Mouse (Mus musculus) spleen, postnatal 4 days (tissue): ENCODE measurements at regions not wholly inside any gene's neighbourhood (a gene's known extent, or its start where the extent isn't known, plus 50 kb on each side); places are given as distances from the start of the nearest gene placed in this dataset.

ENCODE experiments used
- DNase-seq, 2 experiments: peaks; one replicate each; pipeline ENCODE4 v3.0.0; 2022; ENCODE audit warnings: low spot score in 2 of 2

DNA sequence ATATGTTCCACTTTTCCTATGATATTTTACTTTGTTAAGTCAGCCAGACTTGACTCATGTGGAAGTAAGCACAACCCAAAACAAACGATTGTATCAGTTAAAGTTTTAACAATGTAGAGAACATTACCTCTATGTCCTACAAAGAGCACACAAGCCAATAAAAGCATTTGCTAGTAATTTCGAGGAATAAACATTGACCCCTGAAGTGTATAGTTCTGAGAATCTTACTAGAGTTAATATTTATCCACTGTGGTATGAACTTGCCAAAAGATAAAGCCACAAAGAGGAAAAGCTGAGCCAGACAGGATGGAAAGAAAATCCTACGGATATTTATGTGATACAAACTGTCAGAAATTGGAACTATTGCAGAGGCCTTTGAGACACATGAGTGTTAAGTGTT lies 161.5 kb upstream of the Mbnl1 start:
- no peak for DNase-seq

DNA sequence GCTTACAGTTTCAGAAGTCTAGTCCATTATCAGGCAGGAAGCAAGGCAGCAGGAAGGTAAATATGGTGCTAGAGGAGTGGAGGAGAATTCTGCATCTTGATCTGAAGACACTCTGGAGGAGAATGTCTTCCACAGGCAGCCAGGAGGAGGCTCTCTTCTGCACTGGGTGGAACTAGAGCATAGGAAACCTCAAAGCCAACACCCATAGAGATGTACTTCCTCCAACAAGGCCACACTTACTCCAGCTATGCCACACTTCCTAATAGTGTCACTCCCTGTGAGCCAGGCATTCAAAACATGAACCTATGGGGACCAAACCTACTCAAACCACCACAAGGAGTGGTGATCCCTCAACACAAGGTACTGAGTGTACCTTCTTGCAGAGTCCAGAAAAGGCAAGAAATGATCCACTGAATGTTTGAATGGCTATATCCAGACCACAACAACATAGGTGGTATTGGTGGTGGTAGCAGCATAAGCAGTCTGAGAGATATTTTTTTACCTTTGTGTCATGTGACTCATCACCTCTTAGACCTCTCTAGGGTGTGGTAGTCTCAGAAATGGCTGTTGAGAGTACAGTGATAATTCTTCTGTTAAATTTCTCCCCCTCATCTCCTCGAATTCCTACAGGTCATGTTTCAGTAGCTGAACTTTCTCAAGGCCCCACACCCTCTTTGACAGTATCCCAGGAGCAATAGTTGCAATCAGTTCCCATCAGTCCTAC lies 152.3 kb upstream of the Mbnl1 start:
- peak; percentile 30 to 63 for DNase-seq

DNA sequence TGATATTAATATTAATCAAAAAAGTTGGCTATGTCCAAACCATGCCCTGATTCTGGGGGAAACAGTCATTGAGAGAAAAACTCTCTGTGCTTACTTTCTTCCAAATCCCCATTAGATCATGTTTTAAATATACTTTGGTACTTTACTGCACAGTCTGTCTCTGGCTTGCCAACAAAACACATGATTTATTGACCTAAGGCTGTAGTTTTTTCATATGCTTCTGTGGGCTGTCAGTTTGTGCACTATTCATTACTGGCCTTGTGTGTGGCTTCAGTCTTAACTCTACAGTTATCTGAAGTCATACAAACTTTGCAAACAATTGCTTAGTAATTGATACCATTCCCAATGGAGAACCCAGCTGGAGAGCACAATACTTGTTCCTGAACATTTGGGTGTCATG lies 149.1 kb upstream of the Mbnl1 start:
- no peak for DNase-seq

DNA sequence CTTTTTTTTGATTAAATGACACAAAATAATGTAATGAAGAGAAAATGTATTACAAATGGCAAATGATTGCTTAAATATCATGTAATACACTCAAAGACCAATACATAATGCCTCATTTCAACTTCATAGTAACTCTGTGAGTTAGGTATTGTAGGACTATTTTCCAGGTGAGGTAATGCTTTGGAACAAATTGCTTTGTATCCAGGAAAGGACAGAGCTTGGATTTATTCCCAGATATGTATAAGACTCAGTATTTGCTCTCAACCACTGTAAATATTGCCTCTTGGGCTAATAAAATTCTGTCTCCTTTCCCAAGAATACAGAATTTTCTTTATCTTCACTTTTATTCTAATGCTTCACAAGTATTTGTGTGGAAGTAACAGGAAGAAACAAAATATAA lies 148.2 kb upstream of the Mbnl1 start:
- no peak for DNase-seq

DNA sequence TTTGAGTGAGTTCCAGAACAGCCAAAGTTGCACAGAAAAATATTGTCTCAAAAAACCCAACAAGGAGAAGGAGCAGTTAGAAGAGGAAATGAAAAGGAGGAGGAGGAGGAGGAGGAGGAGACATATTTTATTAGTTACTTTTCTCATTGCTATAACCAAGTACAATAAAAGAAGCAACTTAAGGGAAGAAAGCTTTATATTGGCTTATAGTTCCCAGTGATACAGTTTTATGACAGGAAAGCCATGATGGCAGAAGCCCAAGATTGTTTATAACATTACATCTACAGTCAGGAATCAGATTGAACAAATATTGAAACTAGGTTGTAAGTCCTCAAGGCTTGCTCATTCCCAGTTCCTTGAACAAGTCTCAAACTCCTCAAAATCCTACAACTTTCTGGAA lies 147.7 kb upstream of the Mbnl1 start:
- no peak for DNase-seq

DNA sequence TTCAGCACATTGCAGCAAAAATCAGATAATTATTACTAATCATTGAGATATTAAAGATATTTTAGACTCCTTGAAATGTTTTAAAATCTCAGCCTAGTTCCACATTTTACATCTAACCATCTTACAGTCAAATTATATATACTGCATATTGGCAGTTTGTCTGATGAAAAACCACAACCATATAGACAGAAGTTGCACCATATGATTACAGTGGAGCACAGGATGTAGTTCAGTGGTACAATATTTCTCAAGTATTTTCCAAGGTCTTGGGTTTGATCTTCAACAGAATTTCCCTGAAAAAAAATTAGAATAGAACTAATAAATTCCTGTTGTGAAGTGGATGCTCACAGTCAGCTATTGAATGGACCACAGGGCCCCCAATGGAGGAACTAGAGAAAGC lies 140.2 kb upstream of the Mbnl1 start:
- no peak for DNase-seq

DNA sequence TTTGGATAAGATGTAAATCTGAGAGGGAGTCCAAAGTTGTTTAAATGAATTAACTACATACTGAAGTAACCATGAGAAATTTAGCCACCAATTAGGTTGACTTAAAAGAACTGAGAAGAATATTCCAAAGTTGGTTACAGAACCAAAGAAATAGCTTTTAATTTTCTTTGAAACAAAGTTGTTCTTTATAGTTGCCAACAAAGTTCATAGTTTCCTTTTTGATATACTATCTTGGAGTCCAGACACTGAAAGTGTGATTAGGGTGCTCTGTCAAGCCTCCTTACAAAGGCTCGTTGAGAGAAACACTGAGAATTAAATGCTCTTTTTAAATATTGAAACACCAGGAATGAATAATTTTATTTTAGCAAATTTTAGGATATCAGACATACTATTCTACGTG lies 139.0 kb upstream of the Mbnl1 start:
- DNase-seq = no peak

DNA sequence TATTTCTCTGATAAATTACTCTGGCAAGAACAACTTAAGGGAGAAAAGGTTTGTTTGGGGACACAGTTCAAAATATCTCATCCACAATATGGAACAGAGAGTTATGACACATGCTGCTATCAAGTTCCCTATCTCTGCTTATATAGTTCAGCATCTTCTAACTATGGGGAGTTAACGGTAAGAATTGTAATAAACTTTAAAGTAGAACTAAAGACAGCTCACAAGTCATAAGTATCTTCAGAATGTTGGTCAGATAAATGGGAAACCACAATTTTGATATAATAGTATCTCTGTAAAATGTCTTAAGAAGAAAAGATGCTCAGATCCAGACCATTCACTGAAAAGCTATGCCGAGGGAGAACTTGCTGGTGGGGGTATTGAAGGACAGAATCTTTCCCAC lies 138.5 kb upstream of the Mbnl1 start:
- no peak for DNase-seq

DNA sequence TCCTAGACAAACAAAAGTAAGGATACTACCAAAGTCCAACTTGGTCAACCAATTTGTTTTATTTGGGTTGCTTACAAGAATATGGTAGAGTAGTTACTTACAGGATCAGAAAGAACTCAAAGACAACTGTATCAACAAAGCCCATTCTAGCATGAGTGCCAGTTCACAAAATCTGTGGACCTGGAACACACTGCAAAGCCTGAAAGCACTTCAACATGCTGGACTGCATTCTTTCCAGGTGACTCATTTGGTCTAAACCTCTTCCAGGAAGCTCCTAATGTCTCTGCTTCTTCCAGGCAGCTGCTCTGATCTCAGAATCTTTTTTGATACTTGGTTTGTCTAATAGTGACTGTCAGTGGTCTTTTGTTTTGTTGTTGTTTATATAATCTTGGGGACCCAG lies 126.2 kb upstream of the Mbnl1 start:
- no peak for DNase-seq

DNA sequence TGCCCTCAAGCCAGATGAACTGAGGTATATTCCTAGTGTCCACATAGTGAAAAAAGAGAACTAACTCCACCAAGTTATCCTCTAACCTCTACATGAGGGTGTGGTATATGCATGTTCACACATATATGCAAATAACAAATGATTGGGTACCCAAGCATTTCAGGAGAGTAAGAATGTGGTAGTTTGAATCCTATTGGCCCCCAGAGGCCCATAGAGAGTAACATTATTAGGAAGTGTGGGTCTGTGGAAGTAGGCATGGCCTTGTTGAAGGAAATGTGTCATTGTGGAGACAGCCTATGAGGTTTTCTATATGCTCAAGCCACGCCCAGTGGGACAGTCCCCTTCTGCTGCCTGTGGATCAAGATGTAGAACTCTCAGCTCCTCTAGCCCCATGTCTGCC lies 125.6 kb upstream of the Mbnl1 start:
- DNase-seq = no peak

DNA sequence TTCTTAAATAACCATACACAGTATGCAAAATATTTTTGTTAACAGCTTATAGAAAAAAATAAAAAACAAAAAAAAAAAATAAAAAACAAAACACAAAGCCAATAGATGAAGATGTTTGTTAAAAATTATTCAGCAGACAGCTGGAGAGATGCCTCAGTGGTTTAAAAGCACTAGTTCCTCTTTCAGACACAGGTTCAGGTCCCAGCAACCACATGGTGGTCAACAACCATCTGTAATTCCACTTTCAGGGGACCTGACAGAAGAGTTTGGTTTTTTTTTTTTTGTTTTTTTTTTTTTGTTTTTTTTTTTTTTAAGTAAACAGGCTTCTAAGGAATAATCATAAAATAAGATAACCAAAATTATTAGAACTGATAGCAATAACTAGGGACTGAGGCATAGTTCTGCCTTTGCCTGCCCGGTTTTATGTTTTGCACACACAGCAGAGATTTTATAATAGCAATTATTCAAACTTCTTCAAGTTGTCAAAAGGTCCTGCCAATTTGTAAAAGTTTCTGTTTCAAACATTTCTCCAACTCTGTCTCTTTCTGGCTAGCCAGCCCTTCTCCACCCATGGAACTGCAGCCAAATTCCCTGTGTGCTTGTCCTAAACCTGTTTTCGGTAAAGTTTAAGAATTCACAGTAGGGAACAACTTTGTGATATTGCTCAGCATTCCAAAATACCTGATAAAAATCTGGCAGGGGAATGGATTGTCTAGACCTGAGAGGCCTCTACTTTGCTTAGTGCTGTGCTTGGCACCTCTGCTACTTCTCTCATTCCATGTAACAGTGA lies 101.3 kb upstream of the Mbnl1 start:
- no peak for DNase-seq

DNA sequence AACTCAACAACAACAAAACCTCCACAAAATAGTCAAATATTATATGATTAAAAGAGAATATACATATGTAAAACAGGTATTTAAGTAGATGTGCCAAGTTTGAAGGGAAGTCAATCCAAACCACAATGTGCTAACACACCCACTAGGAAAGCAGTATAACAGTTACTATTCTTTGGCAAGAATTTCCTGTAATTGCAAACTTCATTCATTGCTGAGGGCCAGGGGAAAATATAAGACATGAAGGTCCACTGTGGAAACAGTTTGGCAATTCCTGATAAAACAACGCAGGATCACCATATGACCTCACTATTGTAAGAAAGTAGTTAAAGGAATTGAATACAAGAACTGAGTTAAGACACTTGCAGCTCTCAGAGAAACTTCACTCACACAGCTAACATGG lies 99.0 kb upstream of the Mbnl1 start:
- no peak for DNase-seq

DNA sequence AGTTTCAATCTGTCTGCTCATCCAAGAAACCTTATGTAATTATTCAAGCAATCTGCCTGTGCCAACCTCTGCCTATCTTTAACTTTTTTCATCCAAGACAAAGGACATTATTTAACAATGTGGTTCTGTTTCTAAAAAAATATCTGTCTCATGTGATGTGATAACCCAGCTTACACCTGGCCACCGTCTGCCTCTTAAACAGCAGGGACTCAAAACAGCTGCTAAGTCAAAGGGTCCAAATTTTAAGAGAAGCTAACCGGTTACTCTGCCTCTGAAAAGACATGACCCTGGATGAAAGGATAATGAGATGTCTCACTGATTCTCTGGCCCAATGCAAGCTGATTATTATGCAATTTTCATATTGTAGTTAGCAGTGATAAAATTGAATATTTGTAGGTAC lies 84.0 kb upstream of the Mbnl1 start:
- no peak for DNase-seq

DNA sequence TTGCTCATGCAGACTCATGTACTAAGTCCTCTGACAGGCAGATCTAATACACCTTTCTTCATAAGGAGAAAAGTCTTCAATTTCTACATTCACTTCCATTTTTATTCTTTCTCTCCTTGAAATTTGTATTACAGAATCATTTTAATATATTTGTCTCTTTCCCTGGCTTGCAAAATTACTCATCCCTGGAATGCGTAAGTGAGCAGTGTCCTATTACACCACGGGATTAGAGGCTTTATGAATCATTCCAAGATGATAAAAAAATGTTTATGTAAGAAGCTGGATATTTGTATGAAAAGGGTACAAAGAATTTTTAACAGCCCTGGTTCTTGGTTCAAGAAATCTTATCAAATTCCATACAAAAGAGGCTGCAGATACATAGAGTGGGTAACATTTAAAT lies 83.6 kb upstream of the Mbnl1 start:
- DNase-seq = no peak

DNA sequence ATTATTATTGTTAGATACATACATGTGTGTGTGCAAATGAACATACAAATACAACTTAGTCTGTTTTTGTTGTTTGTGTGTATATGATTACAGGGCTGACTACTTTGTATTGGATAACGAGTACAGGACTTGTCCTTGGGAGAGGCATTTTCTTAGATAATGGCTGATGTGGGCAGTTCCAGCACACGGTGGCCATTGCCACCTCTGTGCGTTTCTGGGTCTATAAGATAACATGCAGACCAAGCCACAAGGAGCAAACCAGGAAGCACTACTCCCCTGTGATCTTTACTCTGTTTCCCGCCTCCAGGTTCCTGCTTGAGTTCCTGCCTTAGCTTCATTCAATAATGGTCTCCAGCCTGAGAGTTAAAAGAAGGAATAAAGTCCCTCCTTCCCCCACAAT lies 77.3 kb upstream of the Mbnl1 start:
- no peak for DNase-seq

DNA sequence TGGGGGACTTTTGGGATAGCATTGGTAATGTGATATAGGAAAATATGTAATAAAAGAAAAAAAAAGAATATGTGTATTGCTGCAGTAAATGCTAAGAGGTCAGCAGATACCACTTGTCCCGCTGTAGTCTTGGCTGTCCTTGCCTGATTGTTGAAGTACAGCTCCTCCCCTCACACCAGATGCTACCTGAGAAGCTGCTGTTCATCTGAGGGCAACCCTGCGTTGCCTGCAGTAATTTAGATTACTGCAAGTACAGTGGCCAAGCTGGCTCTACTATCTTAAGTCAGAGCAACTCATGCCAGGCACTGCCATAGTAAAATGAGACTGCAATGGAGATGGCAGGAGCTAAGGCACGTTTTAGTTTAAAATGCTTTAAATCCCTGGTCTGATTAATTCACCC lies 75.7 kb upstream of the Mbnl1 start:
- no peak for DNase-seq

DNA sequence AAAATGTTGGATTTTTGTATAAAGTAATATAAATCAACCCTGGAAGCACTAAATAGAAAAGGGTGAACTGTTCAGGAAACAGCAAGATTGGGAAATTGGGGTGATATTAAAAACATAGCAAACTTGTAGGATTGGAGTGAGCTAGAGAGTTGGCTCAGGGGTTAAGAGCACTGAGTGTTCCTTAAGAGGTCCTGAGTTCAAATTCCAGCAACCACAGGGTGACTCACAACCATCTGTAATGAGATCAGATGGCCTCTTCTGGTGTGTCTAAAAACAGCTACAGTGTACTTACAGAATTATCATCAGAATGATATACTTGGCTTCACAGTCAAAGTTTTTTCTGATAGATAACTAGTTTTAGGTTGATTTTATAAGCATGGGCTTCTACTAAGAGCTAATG lies 73.8 kb upstream of the Mbnl1 start:
- no peak for DNase-seq

DNA sequence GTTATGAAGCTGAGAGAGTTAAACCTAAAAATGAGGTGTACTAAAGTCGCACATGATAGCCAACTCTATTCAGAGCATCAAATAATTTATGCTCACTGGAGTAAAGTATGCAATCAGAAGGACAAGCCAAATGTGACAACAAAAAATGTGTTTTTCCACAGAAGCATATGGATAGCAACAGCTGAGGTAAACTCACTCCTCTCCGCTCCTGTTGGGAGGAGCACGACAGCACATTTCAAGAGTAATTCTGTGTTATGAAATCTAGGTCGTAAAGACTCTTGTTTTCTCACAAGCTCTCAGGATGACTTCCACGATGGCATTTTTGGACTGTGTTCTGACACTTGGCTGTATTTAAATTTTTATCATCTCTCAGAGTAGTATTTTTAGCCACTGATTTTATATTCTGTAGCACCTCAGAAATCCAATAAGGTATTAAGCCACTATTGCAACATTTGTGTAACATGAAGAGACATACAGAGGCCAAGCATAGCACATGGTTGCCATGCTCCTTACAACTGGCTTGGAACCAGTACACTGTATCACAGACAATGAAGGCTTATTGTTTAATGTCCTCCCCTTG lies 70.3 kb upstream of the Mbnl1 start:
- no peak for DNase-seq

DNA sequence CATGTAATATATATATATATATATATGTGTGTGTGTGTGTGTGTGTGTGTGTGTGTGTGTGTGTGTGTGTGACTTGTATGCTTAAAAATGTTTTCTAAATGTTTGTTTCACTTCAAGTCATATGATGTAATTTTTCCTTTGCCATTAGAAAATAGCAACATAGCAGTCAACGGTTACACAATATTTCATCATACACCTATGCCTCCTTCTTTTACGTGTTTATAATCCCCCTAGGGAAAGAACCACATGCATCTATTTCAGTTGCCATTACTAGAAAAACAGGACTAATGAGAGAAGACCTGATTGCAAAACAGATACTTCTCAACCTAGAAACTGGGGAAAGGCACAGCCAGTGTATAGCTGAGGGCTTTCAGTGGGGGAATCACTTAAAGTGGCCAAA lies 65.2 kb upstream of the Mbnl1 start:
- no peak for DNase-seq

DNA sequence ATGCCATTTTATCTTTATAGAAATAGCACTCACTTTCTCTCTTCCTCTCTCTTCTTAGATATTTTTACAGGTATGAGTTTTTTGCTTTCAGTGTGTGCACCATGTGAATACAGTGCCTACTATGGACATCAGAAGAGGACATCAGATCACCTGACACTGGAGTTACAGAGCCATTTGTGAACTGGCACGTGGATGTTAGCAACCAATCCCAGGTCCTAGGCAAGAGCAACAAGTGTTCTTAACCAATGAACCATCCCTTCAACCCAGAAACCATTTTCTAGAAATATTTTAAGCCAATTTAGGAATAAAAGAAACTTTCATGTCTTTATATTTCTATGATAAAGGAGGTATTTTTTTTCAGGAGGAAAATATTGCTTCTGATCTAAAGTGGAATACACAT lies 64.7 kb upstream of the Mbnl1 start:
- no peak for DNase-seq

DNA sequence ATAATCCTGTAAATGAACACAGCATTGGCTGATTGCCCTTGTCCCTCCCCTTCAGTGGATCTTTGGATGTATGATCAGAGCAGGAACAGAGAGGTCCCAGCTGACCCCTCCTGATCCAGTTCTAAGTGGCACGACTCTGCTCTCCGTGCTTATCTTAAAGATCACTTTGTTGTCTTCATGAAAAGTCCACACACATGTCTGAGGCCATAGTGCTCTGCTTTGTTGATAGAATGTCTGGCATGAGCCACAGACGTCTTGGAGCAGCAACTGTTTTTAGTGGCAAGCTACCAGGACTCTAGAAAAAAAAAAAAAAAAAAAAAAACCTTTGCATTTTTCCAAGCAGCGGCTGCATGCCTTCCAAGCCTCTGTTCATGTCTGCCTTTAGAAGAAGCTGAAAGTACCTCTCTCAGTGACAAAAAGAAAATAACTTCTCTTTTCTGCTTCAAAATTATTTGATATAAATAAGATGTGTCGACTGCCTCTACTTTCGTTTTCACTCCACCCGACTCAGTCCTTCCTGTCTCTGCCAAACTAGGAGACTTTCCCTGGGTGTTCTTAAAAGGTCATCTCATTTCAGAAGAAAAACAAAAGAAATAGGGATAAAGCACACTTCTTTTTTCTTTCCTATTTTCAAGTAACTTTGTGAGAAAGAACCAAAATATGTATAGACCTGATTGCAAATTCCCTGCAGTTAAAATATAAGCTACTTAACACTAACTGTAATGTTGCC lies 63.9 kb upstream of the Mbnl1 start:
- peak; percentile 19 to 69 for DNase-seq

DNA sequence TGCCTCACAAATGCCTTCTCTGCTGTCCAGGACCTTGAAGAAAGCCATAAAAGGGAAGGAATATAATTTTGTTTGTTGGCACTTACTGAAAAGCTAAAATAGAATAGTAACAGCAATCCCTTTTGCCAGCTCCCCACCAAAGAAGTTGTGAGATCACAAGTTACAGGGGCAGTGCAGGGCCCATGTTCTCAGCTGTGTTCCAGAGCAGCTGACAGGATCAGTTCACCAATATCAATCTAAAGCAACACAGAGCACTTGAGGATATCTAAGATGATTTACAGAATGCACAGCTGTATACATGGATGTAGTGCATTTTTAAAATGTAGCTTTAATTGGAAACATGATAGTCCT lies 63.4 kb upstream of the Mbnl1 start:
- DNase-seq = no peak

DNA sequence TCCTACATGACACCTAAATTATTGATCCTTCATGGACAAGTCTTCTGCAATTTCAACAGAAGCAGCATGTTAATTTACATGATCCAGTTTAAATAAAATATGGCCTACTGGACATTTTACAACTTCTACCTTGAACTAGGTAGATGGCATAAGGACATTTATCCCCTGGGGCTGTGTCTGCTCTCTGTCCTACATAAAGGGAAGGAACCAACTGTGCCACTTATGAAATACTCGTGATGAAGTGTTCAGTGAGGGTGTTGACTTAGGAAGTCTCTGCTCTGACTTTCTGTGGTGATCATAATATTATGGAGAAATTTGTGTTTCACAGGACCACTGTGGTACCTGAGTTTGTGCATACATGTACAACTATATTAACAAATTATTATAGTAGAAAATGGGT lies 60.9 kb upstream of the Mbnl1 start:
- DNase-seq = no peak
